Mouse (Mus musculus) adrenal gland (tissue): ENCODE results near the gene Micu2.

Experiments used
- intact Hi-C: fragments of 180-260 bp; cut with DNase I; formaldehyde crosslinking; loops from one replicate; pipeline ENCODE4 v1.15.1; 2025

Gene Micu2

GRCm38 (mm10) chr14:57967080-57967797 lies 31.8 kb downstream of the Micu2 start:
- intact Hi-C loops, result no loop called here

GRCm38 (mm10) chr14:57961861-57962260 lies 37.2 kb downstream of the Micu2 start:
- intact Hi-C loops, result no loop called here

GRCm38 (mm10) chr14:57951089-57951488 lies 48.0 kb downstream of the Micu2 start:
- intact Hi-C loops, result no loop called here

DNA sequence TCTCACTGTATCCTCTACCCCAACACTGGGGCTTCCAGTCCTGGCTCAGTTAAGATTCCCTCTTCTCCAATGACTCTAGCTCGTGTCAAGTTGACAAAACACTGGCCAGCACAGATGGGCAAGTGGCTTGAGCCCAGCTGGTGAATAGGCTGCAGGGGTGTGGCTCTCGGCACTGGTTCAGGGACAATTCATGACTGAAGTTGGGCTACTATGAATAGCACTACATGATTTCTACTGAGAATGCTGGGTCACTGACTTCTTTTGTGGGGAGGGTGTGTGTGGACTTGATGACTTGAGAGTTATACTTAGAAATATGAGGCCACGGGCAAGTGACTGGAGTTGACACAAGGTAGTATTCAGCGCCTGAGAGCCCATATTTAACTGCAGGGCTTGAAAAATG lies 53.2 kb downstream of the Micu2 start:
- intact Hi-C loops, result no loop called here

GRCm38 (mm10) chr14:57937297-57937696 lies 61.8 kb downstream of the Micu2 start:
- intact Hi-C loops, result no loop called here

- intact Hi-C loops, result no loop called here
These were observed 64.4 kb downstream of the Micu2 start for GRCm38 (mm10) chr14:57934666-57935065.

- intact Hi-C loops, result no loop called here
These were observed 65.5 kb downstream of the Micu2 start for GRCm38 (mm10) chr14:57933608-57934007.

DNA sequence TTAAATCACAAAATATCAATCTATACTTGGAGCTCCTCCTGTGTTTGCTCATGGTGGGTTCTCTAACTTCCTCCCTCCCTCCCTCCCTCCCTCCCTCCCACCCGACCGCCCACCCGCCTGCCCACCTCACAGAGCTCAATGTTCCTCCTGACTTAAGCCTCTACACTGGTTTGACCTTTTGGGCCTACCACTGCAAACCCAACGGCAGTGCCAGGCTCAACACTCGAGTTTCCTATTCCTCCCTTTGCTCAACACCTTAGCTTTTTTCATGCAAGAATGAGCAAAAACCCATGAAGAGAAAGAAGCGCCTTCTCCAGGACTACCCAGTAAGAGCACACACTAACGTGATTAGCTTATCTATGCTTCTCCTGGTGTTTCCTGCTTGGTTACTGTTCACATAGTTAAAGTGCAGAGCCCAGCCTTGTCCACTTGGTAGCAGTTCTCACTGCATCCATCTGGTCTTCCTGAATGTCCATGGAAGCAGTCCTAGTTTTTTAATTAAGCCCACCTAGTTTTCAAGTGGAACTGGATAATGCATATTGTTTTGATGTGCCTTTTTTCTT lies 66.1 kb downstream of the Micu2 start:
- intact Hi-C loops, result no loop called here

- intact Hi-C loops, result no loop called here
These were observed 77.5 kb downstream of the Micu2 start for GRCm38 (mm10) chr14:57921428-57922131.

DNA sequence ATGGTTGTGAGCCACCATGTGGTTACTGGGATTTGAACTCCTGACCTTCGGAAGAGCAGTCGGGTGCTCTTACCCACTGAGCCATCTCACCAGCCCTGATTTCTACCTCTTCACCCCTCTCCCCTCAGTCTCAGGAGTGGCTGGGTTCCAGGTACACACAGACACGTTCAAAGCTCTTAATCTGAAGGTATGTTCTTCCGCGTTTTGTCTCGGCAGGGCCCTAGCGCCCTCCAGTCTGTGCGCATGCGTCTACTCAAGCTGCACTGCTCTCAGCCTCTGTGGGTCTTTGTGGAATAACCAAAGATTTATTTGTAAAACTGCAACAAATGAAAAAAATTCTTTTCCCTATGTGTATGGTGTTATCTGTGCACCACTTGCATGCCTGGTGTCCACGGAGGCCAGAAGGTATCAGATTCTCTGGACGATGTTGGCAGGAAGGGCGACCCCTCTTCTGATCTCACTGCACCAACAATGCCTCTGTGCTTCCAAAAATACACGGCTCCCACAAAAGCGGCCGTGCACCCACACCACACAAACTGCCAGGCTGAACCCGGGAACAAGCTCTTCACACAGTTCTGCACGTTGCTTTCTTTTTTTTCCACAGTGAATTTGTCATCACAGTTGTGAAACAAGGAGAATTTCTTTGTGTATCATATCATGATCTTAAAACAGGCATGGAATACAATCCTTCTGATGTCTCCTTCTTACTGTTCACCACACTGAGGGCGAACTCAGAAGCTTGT lies 78.3 kb downstream of the Micu2 start:
- intact Hi-C loops, result no loop called here

GRCm38 (mm10) chr14:57919148-57919875 lies 79.8 kb downstream of the Micu2 start:
- intact Hi-C loops, result no loop called here

DNA sequence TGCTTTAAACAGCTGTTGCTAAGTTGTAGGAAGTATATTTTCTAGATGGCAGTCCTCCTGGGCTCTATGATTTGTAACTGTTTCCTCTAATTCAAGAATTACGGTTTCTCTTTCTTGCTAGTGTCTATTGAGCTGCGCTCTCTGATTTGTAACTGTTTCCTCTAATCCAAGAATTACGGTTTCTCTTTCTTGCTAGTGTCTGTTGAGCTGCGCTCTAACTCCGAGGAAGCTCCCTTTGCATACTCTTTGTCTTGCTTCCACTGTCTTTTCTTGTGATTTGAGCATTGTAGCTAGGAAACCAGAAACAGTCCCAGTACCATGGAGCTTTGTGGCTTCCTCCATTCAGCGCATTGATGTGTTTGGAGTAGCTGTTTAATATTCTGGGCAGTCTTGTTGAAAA lies 83.7 kb downstream of the Micu2 start:
- intact Hi-C loops, result no loop called here

DNA sequence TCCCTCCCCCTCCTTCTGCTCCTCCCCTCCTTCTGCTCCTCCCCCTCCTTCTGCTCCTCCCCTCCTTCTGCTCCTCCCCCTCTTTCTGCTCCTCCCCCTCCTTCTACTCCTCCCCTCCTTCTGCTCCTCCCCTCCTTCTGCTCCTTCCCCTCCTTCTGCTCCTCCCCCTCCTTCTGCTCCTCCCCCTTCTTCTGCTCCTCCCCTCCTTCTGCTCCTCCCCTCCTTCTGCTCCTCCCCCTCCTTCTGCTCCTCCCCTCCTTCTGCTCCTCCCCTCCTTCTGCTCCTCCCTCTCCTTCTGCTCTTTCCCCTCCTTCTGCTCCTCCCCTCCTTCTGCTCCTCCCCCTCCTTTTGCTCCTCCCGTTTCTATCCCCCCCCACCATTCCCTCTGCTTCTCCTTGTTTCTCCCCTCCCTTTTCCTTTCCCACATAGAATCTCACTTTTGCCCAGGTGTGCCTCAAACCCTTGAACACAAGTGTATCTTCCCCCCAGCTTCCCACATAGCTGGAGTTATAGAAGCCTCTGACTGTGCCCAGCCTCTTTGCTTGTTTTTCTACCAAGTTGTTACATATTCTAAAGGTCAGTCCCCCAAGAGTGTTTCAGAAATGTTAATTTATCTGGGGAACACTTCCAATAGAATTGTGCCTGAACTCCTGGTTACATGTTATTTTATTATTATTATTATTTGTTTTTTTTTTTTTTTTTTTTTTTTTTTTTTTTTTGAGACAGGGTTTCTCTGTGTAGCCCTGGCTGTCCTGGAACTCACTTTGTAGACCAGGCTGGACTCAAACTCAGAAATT lies 86.7 kb downstream of the Micu2 start:
- intact Hi-C loops, result loop anchor here (5.0 kb wide), 2 partner anchors 105 to 230 kb away; no protein-coding TSS in a partner anchor

- intact Hi-C loops, result loop anchor here (5.0 kb wide), 2 partner anchors 104 to 229 kb away; no protein-coding TSS in a partner anchor
These were observed 87.3 kb downstream of the Micu2 start for GRCm38 (mm10) chr14:57911787-57912186.

DNA sequence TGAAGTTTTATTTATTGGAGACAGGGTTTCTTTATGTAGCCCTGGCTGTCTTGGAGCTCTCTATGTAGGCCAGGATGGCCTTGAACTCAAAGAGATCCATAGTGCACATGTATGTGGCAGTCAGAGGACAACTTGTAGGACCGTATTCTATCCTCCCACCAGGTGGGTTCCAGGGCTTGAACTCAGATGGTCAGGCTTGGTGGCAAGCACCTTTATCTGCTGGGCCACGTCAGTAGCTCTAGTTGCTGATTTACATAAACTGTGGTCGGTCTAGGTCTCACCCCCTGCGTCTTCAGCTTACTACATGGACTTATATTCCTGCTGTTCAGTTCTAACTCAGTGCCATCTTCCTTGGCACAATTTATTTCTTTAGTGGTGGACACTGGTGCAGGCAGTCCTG lies 87.7 kb downstream of the Micu2 start:
- intact Hi-C loops, result loop anchor here (5.0 kb wide), 2 partner anchors 104 to 229 kb away; no protein-coding TSS in a partner anchor

- intact Hi-C loops, result loop anchor here (5.0 kb wide), 2 partner anchors 103 to 228 kb away; no protein-coding TSS in a partner anchor
These were observed 88.5 kb downstream of the Micu2 start for GRCm38 (mm10) chr14:57910501-57911068.

GRCm38 (mm10) chr14:57909297-57909696 lies 89.8 kb downstream of the Micu2 start:
- intact Hi-C loops, result no loop called here

- intact Hi-C loops, result no loop called here
These were observed 90.6 kb downstream of the Micu2 start for GRCm38 (mm10) chr14:57908431-57908830.

DNA sequence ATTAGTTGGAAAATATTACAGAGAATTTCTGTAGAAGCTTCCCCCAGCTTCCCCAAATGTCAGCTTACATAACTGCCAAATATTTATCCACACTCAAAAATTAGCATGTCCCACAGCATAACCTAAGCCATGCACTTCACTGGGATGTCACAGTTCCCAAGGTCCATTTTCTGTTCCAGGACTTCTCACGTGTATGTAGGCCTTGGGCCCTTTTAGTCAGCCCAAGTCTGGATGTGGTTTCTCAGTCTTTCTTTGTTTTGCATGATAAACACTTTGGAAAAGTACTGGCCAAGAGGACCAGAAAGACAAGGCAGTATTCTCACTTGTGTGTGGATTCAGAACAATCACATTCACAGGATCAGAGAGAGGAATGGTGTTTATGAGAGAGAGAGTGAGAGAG lies 97.1 kb downstream of the Micu2 start:
- intact Hi-C loops, result no loop called here

GRCm38 (mm10) chr14:57896882-57897281 lies 102.2 kb downstream of the Micu2 start:
- intact Hi-C loops, result no loop called here
